8 mouse cellular contexts compared by ENCODE assay signal in genomic region chr10:111516172-111516588, GRCm38 (mm10). TPM values are rescaled to one million over a fixed set of nuclear protein-coding genes. Genes with fewer than 3 reads are reported as not detected.
A peak's percentile ranks its signal among the peaks of the same experiment; 100 is the strongest.
DNase-seq lines count a peak whose midpoint lies in the region; ATAC-seq and TF ChIP-seq lines count a peak whose summit lies in the region.

No protein-coding gene starts in this region.

- no peak overlapping the region for H3K9ac ChIP-seq in heart, postnatal 0 days (replicated peaks; ENCODE audit: low read depth, low read length)
- H3K9ac ChIP-seq in limb, embryonic 15.5 days = no peak overlapping the region

- ATAC-seq in heart, postnatal 0 days (ENCODE audit: insufficient read depth, low read depth) = peak; percentile 54
- ATAC-seq in limb, embryonic 15.5 days (ENCODE audit: insufficient number of reproducible peaks, low FRiP score, low TSS enrichment, low read depth) = peak; percentile 58
- peak; percentile 90 for ATAC-seq in neutrophil, adult 5-6 weeks (ENCODE audit: extremely low read depth, insufficient number of reproducible peaks, low FRiP score, poor library complexity, severe bottlenecking)

- WGBS in heart, postnatal 0 days = 43% methylated on average over 13 of the region's 13 CpGs
- 38% methylated on average over 13 of the region's 13 CpGs for WGBS in limb, embryonic 15.5 days

- H3K9me3 ChIP-seq in heart, postnatal 0 days (replicated peaks; ENCODE audit: control insufficient read depth, low read length) = no peaks in the 10 kb centered on the region
- no peaks in the 10 kb centered on the region for H3K9me3 ChIP-seq in limb, embryonic 15.5 days

- TF ChIP-seq EP300 in heart, postnatal 0 days (IDR thresholded peaks at IDR 0.05; ENCODE audit: low read depth) = no peak

- peaks cover 21% of the 10 kb centered on the region for H3K4me1 ChIP-seq in heart, postnatal 0 days (ENCODE audit: control insufficient read depth, insufficient read depth)
- peaks cover 25% of the 10 kb centered on the region for H3K4me1 ChIP-seq in limb, embryonic 15.5 days

- DNase-seq in MN1 (ENCODE audit: low spot score) = peak; percentile 93
- peak; percentile 49 for DNase-seq in c-Kit-positive CD71-negative TER-119-negative erythroid progenitor cells, embryonic 14.5 days (ENCODE audit: low read depth)
- peak; percentile 77 for DNase-seq in heart, postnatal 0 days (ENCODE audit: low spot score)
- no peak for DNase-seq in spleen, postnatal 10 days (ENCODE audit: low spot score in 2 of 2)
- no peak for DNase-seq in right cerebral cortex, postnatal 25 days
- no peak for DNase-seq in cerebellum, postnatal 4 days (ENCODE audit: low spot score in 2 of 2)

- peak overlapping the region; percentile 26; the same call in 1 of the 2 replicates for H3K4me2 ChIP-seq in heart, postnatal 0 days (ENCODE audit: low read depth, low read length)
- H3K4me2 ChIP-seq in limb, embryonic 15.5 days = no peak overlapping the region

- TF ChIP-seq CTCF in heart, postnatal 0 days (IDR thresholded peaks at IDR 0.05; ENCODE audit: low read depth) = no peak

- no peak overlapping the region for H3K4me3 ChIP-seq in heart, postnatal 0 days (ENCODE audit: low read depth, low read length)
- no peak overlapping the region for H3K4me3 ChIP-seq in limb, embryonic 15.5 days

- no peaks in the 10 kb centered on the region for H3K27me3 ChIP-seq in heart, postnatal 0 days (ENCODE audit: control insufficient read depth, insufficient read depth, low read length)
- no peaks in the 10 kb centered on the region for H3K27me3 ChIP-seq in limb, embryonic 15.5 days

- H3K27ac ChIP-seq in heart, postnatal 0 days (ENCODE audit: low read depth) = peak overlapping the region; percentile 51; the same call in 1 of the 2 replicates
- peak overlapping the region; percentile 73 for H3K27ac ChIP-seq in limb, embryonic 15.5 days

- no peaks in the 10 kb centered on the region for H3K36me3 ChIP-seq in heart, postnatal 0 days (replicated peaks; ENCODE audit: control insufficient read depth, insufficient read depth, low read length)
- H3K36me3 ChIP-seq in limb, embryonic 15.5 days = no peaks in the 10 kb centered on the region

RNA-seq across cellular contexts. Expression of gene Phlda1, which starts 10.1 kb away (rescaled TPM):
- 3.0 and 15.5 TPM in 2 replicates for total RNA-seq in heart, postnatal 0 days (2014; rRNA removed; ENCODE audit: low replicate concordance)
- polyA plus RNA-seq in heart, postnatal 0 days (2015; fragmentation: Nextera tagmentation; extraction: Ambion mirVana) = 26.3 and 27.2 TPM in 2 replicates
- 32.1 and 33.4 TPM in 2 replicates for polyA plus RNA-seq in limb, embryonic 15.5 days (2015; fragmentation: Nextera tagmentation; extraction: Ambion mirVana)
- total RNA-seq in neutrophil, adult 5-6 weeks (2017) = 2.0 and 4.5 TPM in 2 replicates

RNA-seq across cellular contexts. Expression of gene Nap1l1, which starts 43.2 kb away (rescaled TPM):
- 15.5 and 22.8 TPM in 2 replicates for total RNA-seq in heart, postnatal 0 days (2014; rRNA removed; ENCODE audit: low replicate concordance)
- polyA plus RNA-seq in heart, postnatal 0 days (2015; fragmentation: Nextera tagmentation; extraction: Ambion mirVana) = 64.2 and 64.5 TPM in 2 replicates
- 186 and 213 TPM in 2 replicates for polyA plus RNA-seq in limb, embryonic 15.5 days (2015; fragmentation: Nextera tagmentation; extraction: Ambion mirVana)
- 347 and 391 TPM in 2 replicates for total RNA-seq in neutrophil, adult 5-6 weeks (2017)

Comparison
In these comparisons a context has a peak if more than half of its experiments do, and no peak if none do; other contexts are left out.
1. DNase-seq: peak in MN1 (single experiment), c-Kit-positive CD71-negative TER-119-negative erythroid progenitor cells, embryonic 14.5 days (single experiment) and heart, postnatal 0 days (single experiment); none in spleen, postnatal 10 days (0 of 2), right cerebral cortex, postnatal 25 days (single experiment) and cerebellum, postnatal 4 days (0 of 2).
2. RNA of gene Nap1l1, which starts 43.2 kb away (total RNA-seq): 347 to 391 TPM in neutrophil, adult 5-6 weeks; 15.5 to 22.8 TPM in heart, postnatal 0 days; every median in the first group is over 10 times any median in the second.
3. Peak in every context shown above with its lines, with median percentiles within 50 percentile points of each other: ATAC-seq.